Mouse (Mus musculus) midbrain, embryonic 14.5 days (tissue): ENCODE measurements around the gene Sec31a. TPM values are rescaled to one million over a fixed set of nuclear protein-coding genes. Genes with fewer than 3 reads are reported as not detected.

Source experiments
- ATAC-seq: fragments of 200-750 bp; cut with Nextera tagmentation; 2 replicates; pipeline ENCODE4 v1.8.0; 2017; ENCODE audit warnings: moderate number of reproducible peaks, moderate library complexity; ENCODE audit not compliant: low FRiP score, low TSS enrichment
- DNase-seq: peaks from one replicate; pipeline ENCODE4 v3.0.0-alpha.2; 2015
- H3K27ac ChIP-seq: fragments of 300-500 bp; sonication (generic); replicated peaks from 2 replicates; pipeline ENCODE4 v1.5.1; 2014; ENCODE audit warnings: mild to moderate bottlenecking, low read depth, low read length, moderate library complexity
- H3K27me3 ChIP-seq: fragments of 300-500 bp; sonication (generic); 2 replicates; pipeline ENCODE4 v1.6.1; 2014; ENCODE audit warnings: low read length, control low read depth, mixed read lengths; ENCODE audit not compliant: control insufficient read depth, insufficient read depth
- H3K36me3 ChIP-seq: fragments of 300-500 bp; sonication (generic); 2 replicates; pipeline ENCODE4 v1.6.1; 2014; ENCODE audit warnings: low read length, control low read depth; ENCODE audit not compliant: control insufficient read depth, insufficient read depth
- H3K4me1 ChIP-seq: fragments of 300-500 bp; sonication (generic); 2 replicates; pipeline ENCODE4 v1.6.1; 2014; ENCODE audit warnings: mild to moderate bottlenecking, antibody characterized with exemption, low read length, control low read depth; ENCODE audit not compliant: control insufficient read depth, insufficient read depth
- H3K4me2 ChIP-seq: fragments of 300-500 bp; sonication (generic); 2 replicates; pipeline ENCODE4 v1.6.1; 2014; ENCODE audit warnings: mild to moderate bottlenecking, low read length, moderate library complexity
- H3K4me3 ChIP-seq: fragments of 300-500 bp; sonication (generic); replicated peaks from 2 replicates; pipeline ENCODE4 v1.5.1; 2014; ENCODE audit warnings: low read depth, low read length
- H3K9ac ChIP-seq: fragments of 300-500 bp; sonication (generic); replicated peaks from 2 replicates; pipeline ENCODE4 v1.6.1; 2014; ENCODE audit warnings: mild to moderate bottlenecking, low read length, moderate library complexity
- H3K9me3 ChIP-seq: fragments of 300-500 bp; sonication (generic); 2 replicates; pipeline ENCODE4 v1.6.1; 2016; ENCODE audit warnings: low read length, control low read depth, mixed read lengths; ENCODE audit not compliant: control insufficient read depth
- WGBS: fragments of 180-500 bp; shearing (Covaris S2); extraction: QIAGEN DNeasy Blood & Tissue Kit; methylation state at CpG from one replicate; pipeline ENCODE4 v1.1.7; 2014; 5-methylcytosine and 5-hydroxymethylcytosine counted together
- polyA plus RNA-seq: library from polyadenylated mRNA; unstranded; fragments of >200 nt; fragmentation: Nextera tagmentation; extraction: Ambion mirVana; gene quantifications from 2 replicates; pipeline ENCODE4 v1.2.1, GENCODE M21; 2014

Gene Sec31a
- polyA plus RNA-seq, 1 experiment from 2014 or later, result 89.0 TPM

DNA sequence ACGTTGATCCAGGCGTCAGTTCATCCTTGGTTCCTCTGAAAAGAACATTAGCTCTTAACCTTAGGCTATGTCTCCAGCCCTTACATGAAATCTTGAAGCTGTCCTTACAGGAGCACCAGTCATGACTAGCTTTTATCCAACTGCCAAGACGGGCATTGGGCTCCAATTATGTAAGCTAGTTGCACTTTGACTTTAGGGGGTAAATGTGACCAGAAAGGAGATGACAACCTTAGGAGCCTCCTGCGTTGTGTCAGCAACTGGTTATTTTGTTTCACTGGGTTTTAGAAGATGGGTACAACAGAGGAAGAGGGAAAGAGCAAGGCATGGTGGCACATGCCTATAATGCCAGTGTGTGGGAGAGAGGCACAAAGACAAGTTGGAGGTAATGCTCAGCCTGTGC lies 2.8 kb upstream of the Sec31a start:
- 68% methylated on average over 4 of the region's 4 CpGs for WGBS
- Histone ChIP-seq H3K9ac (no peak overlapping the region), H3K27me3 (no peaks in the 10 kb centered on the region), H3K36me3 (peaks cover 59% of the 10 kb centered on the region), H3K4me2 (no peak overlapping the region), H3K4me3 (no peak overlapping the region), H3K9me3 (no peaks in the 10 kb centered on the region), H3K27ac (no peak overlapping the region), H3K4me1 (peaks cover 24% of the 10 kb centered on the region)
- DNase-seq, result no peak
- no peak for ATAC-seq

DNA sequence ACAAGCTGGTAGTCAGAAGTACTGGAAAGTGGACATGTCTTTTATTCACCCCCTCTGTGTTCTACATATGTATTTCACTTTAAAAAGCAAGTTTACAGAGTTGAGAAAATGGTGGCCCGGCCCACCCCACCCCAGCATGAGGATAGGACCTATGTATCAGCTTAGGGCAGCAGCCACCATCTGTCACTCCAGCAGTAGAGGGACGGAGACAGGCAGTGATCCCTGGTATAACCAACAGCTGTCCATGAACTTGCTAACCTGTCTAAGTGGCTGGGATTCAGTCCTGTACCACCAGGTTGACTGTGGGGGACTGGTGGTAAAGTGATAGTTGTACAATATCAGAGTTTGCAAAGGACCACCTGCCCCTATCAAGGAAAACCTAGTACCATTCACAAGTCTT lies 2.0 kb upstream of the Sec31a start:
- no peak overlapping the region for H3K9ac ChIP-seq
- peaks cover 20% of the 10 kb centered on the region for H3K4me1 ChIP-seq
- H3K4me2 ChIP-seq, result no peak overlapping the region
- peaks cover 52% of the 10 kb centered on the region for H3K36me3 ChIP-seq
- H3K27me3 ChIP-seq, result no peaks in the 10 kb centered on the region
- no peak overlapping the region for H3K4me3 ChIP-seq
- H3K9me3 ChIP-seq, result no peaks in the 10 kb centered on the region
- no peak for DNase-seq
- ATAC-seq, result no peak
- H3K27ac ChIP-seq, result no peak overlapping the region
- WGBS, result 81% methylated on average over 2 of the region's 2 CpGs

- peak overlapping the region; percentile 74 for H3K4me2 ChIP-seq
- no peaks in the 10 kb centered on the region for H3K27me3 ChIP-seq
- DNase-seq (no peak), ATAC-seq (no peak)
- WGBS, result 81% methylated on average over 11 of the region's 11 CpGs
- peak overlapping the region; percentile 79 for H3K4me3 ChIP-seq
- peaks cover 14% of the 10 kb centered on the region for H3K4me1 ChIP-seq
- H3K9me3 ChIP-seq, result no peaks in the 10 kb centered on the region
- no peak overlapping the region for H3K27ac ChIP-seq
- no peak overlapping the region for H3K9ac ChIP-seq
- peaks cover 17% of the 10 kb centered on the region for H3K36me3 ChIP-seq
Observed at GRCm38 (mm10) chr5:100414474-100415196, 1.4 kb downstream of the Sec31a start.

- H3K4me1 ChIP-seq, result peaks cover 14% of the 10 kb centered on the region
- H3K9ac ChIP-seq, result no peak overlapping the region
- H3K9me3 ChIP-seq, result no peaks in the 10 kb centered on the region
- no peak overlapping the region for H3K4me3 ChIP-seq
- H3K36me3 ChIP-seq, result no peaks in the 10 kb centered on the region
- H3K27me3 ChIP-seq, result no peaks in the 10 kb centered on the region
- WGBS, result 92% methylated on average over 3 of the region's 3 CpGs
- ATAC-seq (no peak), DNase-seq (no peak)
- no peak overlapping the region for H3K27ac ChIP-seq
- no peak overlapping the region for H3K4me2 ChIP-seq
Observed at GRCm38 (mm10) chr5:100412886-100413285, 3.1 kb downstream of the Sec31a start.

DNA sequence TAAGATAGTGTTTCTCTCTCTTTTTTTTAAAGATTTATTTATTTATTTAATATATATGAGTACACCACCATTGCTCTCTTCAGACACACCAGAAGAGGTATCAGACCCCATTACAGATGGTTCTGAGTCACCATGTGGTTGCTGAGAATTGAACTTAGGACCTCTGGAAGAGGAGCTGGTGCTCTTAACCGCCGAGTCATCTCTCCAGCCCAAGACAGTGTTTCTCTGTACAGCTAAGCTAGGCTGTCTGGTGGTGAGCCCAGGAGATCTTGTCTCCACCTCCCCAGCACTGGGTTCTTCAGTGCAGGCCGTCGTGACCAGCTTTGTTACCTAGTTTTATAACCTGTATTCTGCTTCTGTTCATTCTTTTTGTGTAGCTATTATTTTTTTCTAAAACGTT lies 5.8 kb downstream of the Sec31a start:
- H3K9ac ChIP-seq, result no peak overlapping the region
- H3K9me3 ChIP-seq, result no peaks in the 10 kb centered on the region
- no peak for DNase-seq
- H3K36me3 ChIP-seq, result peaks cover 14% of the 10 kb centered on the region; the same call in 1 of the 2 replicates
- no peaks in the 10 kb centered on the region for H3K27me3 ChIP-seq
- no peak for ATAC-seq
- no peak overlapping the region for H3K27ac ChIP-seq
- peaks cover 11% of the 10 kb centered on the region for H3K4me1 ChIP-seq
- no peak overlapping the region for H3K4me2 ChIP-seq
- 93% methylated on average over 5 of the region's 5 CpGs for WGBS
- H3K4me3 ChIP-seq, result no peak overlapping the region

DNA sequence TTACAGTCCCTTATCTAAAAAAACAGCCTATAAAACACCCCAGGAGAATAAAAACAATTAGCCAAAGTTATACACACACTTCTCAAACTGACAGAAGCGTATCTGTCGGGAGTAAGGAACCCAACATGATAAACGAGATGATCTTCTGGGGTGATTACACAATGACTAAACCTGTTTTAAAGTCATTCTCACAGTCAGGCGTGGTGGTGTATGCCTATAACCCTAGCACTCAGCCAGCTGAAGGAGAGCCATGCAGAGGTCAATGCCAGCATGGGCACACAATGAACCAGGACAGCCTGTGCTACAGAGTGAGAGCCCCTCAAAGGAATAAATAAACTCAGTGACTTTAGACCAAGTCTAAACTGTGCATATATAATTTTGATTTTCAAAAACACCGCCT lies 7.5 kb downstream of the Sec31a start:
- 89% methylated on average over 5 of the region's 5 CpGs for WGBS
- Histone ChIP-seq H3K27me3 (no peaks in the 10 kb centered on the region), H3K9me3 (no peaks in the 10 kb centered on the region), H3K4me2 (no peak overlapping the region), H3K9ac (no peak overlapping the region), H3K4me3 (no peak overlapping the region), H3K27ac (no peak overlapping the region), H3K36me3 (peaks cover 32% of the 10 kb centered on the region), H3K4me1 (no peaks in the 10 kb centered on the region)
- no peak for DNase-seq
- ATAC-seq, result no peak

DNA sequence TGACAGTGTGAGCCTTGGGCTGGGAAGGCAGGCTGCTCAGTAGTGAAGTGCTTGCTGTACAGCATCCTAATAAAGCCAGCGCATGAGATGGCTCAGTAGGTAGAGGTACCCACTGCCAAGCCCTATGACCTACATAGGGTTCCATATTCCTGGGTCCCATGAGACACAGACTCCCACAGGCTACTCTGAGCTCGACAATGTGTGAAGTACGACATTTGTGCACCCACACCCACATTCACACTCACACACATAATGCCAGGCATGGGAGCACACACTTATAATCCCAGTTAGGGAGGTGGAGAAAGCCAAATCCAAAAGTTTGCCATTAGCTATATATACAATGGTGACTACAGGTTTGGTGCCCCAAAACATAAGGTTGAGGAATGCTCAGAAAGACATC lies 19.3 kb downstream of the Sec31a start:
- Histone ChIP-seq H3K4me3 (no peak overlapping the region), H3K27me3 (no peaks in the 10 kb centered on the region), H3K4me2 (no peak overlapping the region), H3K9me3 (no peaks in the 10 kb centered on the region), H3K9ac (no peak overlapping the region), H3K27ac (no peak overlapping the region), H3K4me1 (no peaks in the 10 kb centered on the region), H3K36me3 (peaks cover 84% of the 10 kb centered on the region)
- DNase-seq (no peak), ATAC-seq (no peak)
- 100% methylated on average over 3 of the region's 3 CpGs for WGBS

GRCm38 (mm10) chr5:100393681-100394080 lies 22.4 kb downstream of the Sec31a start:
- H3K36me3 ChIP-seq, result peaks cover 94% of the 10 kb centered on the region
- no peak overlapping the region for H3K4me2 ChIP-seq
- H3K9me3 ChIP-seq, result no peaks in the 10 kb centered on the region
- no peak for ATAC-seq
- 95% methylated on average over 3 of the region's 3 CpGs for WGBS
- H3K4me1 ChIP-seq, result no peaks in the 10 kb centered on the region
- DNase-seq, result no peak
- H3K27ac ChIP-seq, result no peak overlapping the region
- H3K27me3 ChIP-seq, result no peaks in the 10 kb centered on the region
- H3K9ac ChIP-seq, result no peak overlapping the region
- H3K4me3 ChIP-seq, result no peak overlapping the region

- DNase-seq (no peak), ATAC-seq (no peak)
- Histone ChIP-seq H3K27me3 (no peaks in the 10 kb centered on the region), H3K9me3 (no peaks in the 10 kb centered on the region), H3K4me2 (no peak overlapping the region), H3K36me3 (peaks cover 91% of the 10 kb centered on the region), H3K9ac (no peak overlapping the region), H3K4me3 (no peak overlapping the region), H3K4me1 (no peaks in the 10 kb centered on the region), H3K27ac (no peak overlapping the region)
- WGBS, result 93% methylated on average over 20 of the region's 20 CpGs
Observed at GRCm38 (mm10) chr5:100392436-100392955, 23.5 kb downstream of the Sec31a start.
